Mouse (Mus musculus): ENCODE results near the gene Efcab6. TPM values are rescaled to one million over a fixed set of nuclear protein-coding genes. Genes with fewer than 3 reads are reported as not detected.

Gene Efcab6
- total and polyA plus RNA-seq, 3 experiments, result not detected

- no peaks in the 10 kb centered on the region for H3K9me3 ChIP-seq (replicated peaks; ENCODE audit: insufficient read depth, low read length)
- H3K27ac ChIP-seq (ENCODE audit: control insufficient read depth, low read depth, low read length), result no peak overlapping the region
- no peaks in the 10 kb centered on the region for H3K79me2 ChIP-seq (ENCODE audit: control insufficient read depth, insufficient read depth, low read length, poor library complexity)
- no peaks in the 10 kb centered on the region for H3K4me1 ChIP-seq (ENCODE audit: control insufficient read depth in 1 of 2, insufficient read depth in 2 of 2, low read length in 2 of 2)
- no peaks in the 10 kb centered on the region for H3K36me3 ChIP-seq (ENCODE audit: control insufficient read depth in 1 of 2, insufficient read depth in 2 of 2, low read length in 2 of 2)
- no peaks in the 10 kb centered on the region for H3K27me3 ChIP-seq (ENCODE audit: control insufficient read depth in 1 of 2, insufficient read depth in 2 of 2, low read length in 2 of 2)
- DNase-seq (ENCODE audit: low read depth, low spot score), result no peak
- H3K9ac ChIP-seq (ENCODE audit: control insufficient read depth, low read depth, low read length, poor library complexity, severe bottlenecking), result no peak overlapping the region
- no peak overlapping the region for H3K4me3 ChIP-seq (ENCODE audit: control insufficient read depth in 1 of 2, insufficient read depth in 1 of 2, low read depth in 2 of 2, low read length in 2 of 2)
- TF ChIP-seq JUND (IDR thresholded peaks at IDR 0.05; ENCODE audit: low read depth, low read length), result no peak
- no peak for TF ChIP-seq KAT2A (conservative IDR thresholded peaks at IDR 0.05; ENCODE audit: low read depth, low read length)
- TF ChIP-seq GATA1 (IDR thresholded peaks at IDR 0.05; ENCODE audit: low read depth, low read length), result no peak
Observed at GRCm38 (mm10) chr15:84069455-84070050, 4.4 kb upstream of the Efcab6 start.

- H3K9ac ChIP-seq (ENCODE audit: control insufficient read depth, low read depth, low read length, poor library complexity, severe bottlenecking), result no peak overlapping the region
- no peak overlapping the region for H3K27ac ChIP-seq (ENCODE audit: control insufficient read depth, low read depth, low read length)
- peak; percentile 4 to 25 (median 21); a peak in 4 of 6 replicates for TF ChIP-seq CTCF (IDR thresholded peaks at IDR 0.05 in 2 of 3, conservative IDR thresholded peaks at IDR 0.05 in 1 of 3; ENCODE audit: control insufficient read depth in 1 of 3, insufficient read depth in 1 of 3, low read depth in 2 of 3, low read length in 3 of 3, poor library complexity in 1 of 3, severe bottlenecking in 1 of 3)
- TF ChIP-seq ZC3H11A (IDR thresholded peaks at IDR 0.05; ENCODE audit: low read depth, low read length), result no peak
- TF ChIP-seq USF2 (IDR thresholded peaks at IDR 0.05; ENCODE audit: borderline replicate concordance in 1 of 2, insufficient read depth in 1 of 2, low read depth in 1 of 2, low read length in 2 of 2), result no peak
- no peaks in the 10 kb centered on the region for H3K27me3 ChIP-seq (ENCODE audit: control insufficient read depth in 1 of 2, insufficient read depth in 2 of 2, low read length in 2 of 2)
- DNase-seq (ENCODE audit: low read depth, low spot score), result no peak
- H3K79me2 ChIP-seq (ENCODE audit: control insufficient read depth, insufficient read depth, low read length, poor library complexity), result no peaks in the 10 kb centered on the region
- H3K36me3 ChIP-seq (ENCODE audit: control insufficient read depth in 1 of 2, insufficient read depth in 2 of 2, low read length in 2 of 2), result no peaks in the 10 kb centered on the region
- no peaks in the 10 kb centered on the region for H3K9me3 ChIP-seq (replicated peaks; ENCODE audit: insufficient read depth, low read length)
- no peak overlapping the region for H3K4me3 ChIP-seq (ENCODE audit: control insufficient read depth in 1 of 2, insufficient read depth in 1 of 2, low read depth in 2 of 2, low read length in 2 of 2)
- H3K4me1 ChIP-seq (ENCODE audit: control insufficient read depth in 1 of 2, insufficient read depth in 2 of 2, low read length in 2 of 2), result no peaks in the 10 kb centered on the region
Observed at GRCm38 (mm10) chr15:84065701-84066100, 522 bp upstream of the Efcab6 start.

DNA sequence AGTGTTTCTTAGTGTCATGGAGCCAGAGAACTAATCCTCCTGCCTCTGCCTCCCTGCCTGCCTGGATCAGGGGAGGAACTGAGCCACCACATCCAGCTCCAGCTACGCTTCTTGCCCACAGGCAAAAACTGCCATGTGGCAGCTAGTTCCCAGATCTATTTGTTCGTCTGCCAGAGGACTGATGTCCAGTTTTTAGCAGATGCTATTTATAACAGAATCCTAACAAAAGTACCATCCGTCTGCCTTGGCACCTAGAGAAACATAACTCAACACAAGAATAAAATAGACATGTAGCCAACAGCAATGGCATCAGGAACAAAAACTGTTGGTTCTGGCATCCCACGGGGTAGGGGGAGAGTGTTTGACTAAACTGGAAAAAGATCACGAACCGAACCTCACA lies 6.3 kb downstream of the Efcab6 start:
- Histone ChIP-seq H3K79me2 (ENCODE audit: control insufficient read depth, insufficient read depth, low read length, poor library complexity) (no peaks in the 10 kb centered on the region), H3K9ac (ENCODE audit: control insufficient read depth, low read depth, low read length, poor library complexity, severe bottlenecking) (no peak overlapping the region), H3K27ac (ENCODE audit: control insufficient read depth, low read depth, low read length) (no peak overlapping the region), H3K4me1 (ENCODE audit: control insufficient read depth in 1 of 2, insufficient read depth in 2 of 2, low read length in 2 of 2) (no peaks in the 10 kb centered on the region), H3K36me3 (ENCODE audit: control insufficient read depth in 1 of 2, insufficient read depth in 2 of 2, low read length in 2 of 2) (no peaks in the 10 kb centered on the region), H3K4me3 (ENCODE audit: control insufficient read depth in 1 of 2, insufficient read depth in 1 of 2, low read depth in 2 of 2, low read length in 2 of 2) (no peak overlapping the region), H3K27me3 (ENCODE audit: control insufficient read depth in 1 of 2, insufficient read depth in 2 of 2, low read length in 2 of 2) (no peaks in the 10 kb centered on the region), H3K9me3 (replicated peaks; ENCODE audit: insufficient read depth, low read length) (no peaks in the 10 kb centered on the region)
- no peak for TF ChIP-seq UBTF (IDR thresholded peaks at IDR 0.05; ENCODE audit: borderline replicate concordance, insufficient read depth, low read depth, low read length)
- no peak for TF ChIP-seq TBP (IDR thresholded peaks at IDR 0.05; ENCODE audit: low read depth, low read length)
- no peak for TF ChIP-seq CHD2 (IDR thresholded peaks at IDR 0.05; ENCODE audit: low read length)
- TF ChIP-seq BHLHE40 (IDR thresholded peaks at IDR 0.05; ENCODE audit: borderline replicate concordance, low read depth, low read length), result no peak
- TF ChIP-seq NRF1 (IDR thresholded peaks at IDR 0.05; ENCODE audit: insufficient read depth, low read depth, low read length, poor library complexity, severe bottlenecking), result no peak
- DNase-seq (ENCODE audit: low read depth, low spot score), result no peak
